Mouse (Mus musculus) 3134 (cell line): ENCODE results near the gene Det1.

Experiments
- DNase-seq: peaks from one replicate; pipeline ENCODE4 v3.0.0-alpha.2; 2011; ENCODE audit warnings: low spot score; ENCODE audit not compliant: insufficient read length; ENCODE audit errors: extremely low read depth

The Det1 gene

DNA sequence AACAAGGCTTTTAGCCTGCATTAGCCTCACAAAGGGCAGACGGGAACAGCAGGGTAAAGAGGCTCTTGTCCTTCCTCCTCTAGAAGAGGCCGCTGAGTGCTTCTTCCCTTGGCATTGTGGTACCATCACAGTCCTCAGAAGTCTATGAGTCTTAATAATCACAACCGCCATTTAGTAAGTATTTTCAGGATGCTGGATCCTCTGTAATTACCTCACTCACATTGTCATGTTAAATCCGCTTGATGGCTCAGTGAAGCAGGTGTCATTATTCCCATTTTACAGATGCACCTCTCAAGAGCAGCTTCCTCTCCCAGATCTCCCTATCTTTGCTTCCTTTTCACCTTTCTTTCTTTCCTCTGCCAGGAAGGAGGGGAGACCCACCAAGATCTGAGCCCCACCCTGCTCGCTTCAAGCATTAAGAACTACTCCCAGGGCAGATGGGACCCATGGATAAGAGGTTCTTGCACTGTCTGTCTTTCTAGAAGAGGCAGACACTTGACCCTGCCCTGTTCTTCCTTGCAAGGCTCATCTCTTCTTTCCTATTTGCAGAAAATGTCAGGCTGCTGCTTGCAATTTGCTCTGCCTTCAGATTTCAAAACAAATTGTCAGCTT lies 8.1 kb upstream of the Det1 start:
- DNase-seq, result no peak

DNA sequence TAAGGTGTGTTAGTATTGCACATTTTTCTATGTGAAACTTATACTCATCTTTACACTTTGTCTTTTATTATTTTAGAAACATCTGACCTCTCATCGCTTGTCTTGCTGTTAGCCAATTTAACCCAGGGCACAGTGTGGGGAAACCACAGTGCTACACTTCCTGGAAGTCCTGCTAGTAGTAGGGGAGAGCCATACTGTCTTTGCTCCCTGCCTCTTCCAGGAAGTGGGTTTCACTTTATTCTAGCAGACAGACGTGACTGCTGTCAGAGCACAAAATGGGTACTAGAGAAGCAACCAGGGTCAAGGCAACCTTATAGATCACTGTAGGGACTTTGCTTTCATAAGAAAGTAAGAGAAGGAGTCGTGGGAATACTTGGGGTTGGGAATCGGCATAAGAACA lies 7.0 kb upstream of the Det1 start:
- no peak for DNase-seq

DNA sequence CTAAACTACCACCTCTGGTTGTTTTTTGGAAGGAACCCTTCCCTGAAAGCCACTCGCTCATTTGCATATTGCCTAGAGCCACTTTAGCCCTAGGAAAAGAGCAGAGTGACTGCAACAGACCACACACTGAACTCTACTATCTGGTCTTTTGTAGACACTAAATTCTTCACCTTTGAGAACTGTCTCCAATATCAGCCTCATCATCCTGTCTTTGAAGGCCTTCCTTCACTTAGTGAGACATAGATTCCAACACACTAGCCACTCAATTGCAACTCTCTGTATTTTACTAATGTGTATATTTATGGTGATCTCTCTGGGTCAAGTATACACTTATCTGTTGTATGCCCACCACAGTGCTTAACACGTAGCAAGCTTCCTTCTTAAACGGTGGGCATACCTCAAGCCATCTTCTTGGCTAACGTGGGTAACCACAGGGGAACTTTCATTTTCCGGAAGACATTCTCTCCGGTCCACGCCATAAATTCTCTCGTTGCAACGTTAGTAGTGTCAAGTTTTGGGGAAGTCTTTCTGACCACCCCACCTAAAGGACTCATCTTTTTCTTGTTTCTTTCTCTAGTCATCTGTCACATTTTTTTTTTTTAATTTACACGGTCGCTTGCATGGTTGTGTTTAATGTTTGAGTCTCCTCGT lies 872 bp downstream of the Det1 start:
- DNase-seq, result no peak

DNA sequence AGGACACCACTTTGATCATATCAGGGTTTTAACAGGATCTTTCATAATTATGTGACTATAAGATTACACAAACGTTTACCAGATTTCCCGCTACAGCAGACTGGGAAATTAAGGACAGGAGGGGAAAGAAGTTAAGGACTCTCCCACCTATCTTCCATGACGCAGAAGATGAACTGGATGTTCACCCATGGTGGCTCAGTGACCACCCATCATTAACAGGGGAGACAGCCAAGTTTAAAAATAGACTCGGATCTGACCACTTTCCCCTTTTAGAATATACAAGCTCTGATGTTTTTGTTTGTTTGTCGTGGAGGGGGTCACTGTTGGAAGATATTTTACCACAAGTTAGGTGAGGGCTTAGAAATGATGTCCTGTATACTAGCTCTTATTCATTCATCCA lies 5.5 kb downstream of the Det1 start:
- DNase-seq, result no peak

DNA sequence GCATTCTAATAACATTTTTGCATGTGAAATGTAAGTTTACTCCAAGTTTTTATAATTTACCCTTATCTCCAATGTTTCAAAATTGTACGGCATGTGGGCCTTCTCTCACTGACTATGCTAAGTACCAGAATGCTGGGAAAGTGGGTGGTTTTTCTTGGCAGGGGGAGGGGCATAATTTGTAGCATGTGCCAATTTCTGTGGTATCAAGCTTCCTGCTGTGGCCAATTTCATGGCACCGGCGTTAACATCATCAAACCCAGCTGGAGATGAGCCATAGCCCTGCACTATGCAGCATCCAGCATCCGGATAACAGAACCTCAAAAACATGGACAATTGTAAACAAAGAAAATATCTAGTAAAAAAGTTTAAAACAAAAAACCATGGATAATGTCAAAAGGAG lies 9.8 kb downstream of the Det1 start:
- no peak for DNase-seq

DNA sequence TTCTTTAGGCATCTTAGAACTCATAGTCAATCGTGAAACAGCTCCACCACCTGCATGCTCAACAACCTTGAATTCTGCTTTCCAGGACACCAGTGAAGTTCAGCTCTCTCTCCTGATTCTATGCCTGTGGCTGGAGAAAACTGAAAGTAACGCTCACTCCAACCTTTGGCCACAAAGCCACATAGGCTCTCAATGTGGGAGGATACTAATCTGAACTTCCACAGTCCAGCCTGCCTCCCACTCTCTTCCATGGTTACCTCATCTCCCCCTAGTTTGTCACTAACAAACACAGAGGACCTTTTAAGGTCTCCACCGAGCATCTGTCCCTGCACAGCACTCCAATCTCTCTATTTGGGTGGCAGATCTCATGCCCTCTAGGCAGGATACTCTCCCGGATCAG lies 11.4 kb downstream of the Det1 start:
- DNase-seq, result no peak

DNA sequence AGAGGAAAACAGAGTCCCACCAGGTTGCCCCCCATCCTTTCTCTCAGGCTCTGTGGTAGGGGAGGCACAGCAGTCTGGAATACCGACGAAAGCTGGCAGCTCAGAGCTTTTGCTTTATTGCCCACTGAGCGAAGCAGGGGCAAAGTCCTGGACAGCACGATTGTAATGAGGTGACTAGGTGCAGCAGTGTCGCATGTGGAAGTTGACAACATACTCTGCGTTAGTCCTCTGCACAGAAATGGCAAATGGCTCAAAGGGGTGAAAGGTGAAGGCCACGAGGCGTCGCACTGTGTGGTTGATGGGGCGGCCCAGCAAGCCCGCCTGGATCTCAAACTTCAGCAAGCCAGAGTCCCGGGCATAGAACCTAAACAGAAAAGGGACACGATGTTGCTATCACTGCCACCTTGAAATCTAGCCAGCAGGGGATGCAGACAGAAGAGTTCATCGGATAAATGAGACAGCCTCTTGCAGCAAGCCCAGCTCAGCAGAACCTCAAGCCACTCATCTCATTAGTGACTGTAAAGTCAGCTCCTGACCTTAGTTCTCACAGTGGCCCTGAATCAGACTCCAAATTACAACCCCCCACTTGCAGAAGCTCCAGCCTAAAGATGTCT lies 19.2 kb downstream of the Det1 start:
- no peak for DNase-seq

DNA sequence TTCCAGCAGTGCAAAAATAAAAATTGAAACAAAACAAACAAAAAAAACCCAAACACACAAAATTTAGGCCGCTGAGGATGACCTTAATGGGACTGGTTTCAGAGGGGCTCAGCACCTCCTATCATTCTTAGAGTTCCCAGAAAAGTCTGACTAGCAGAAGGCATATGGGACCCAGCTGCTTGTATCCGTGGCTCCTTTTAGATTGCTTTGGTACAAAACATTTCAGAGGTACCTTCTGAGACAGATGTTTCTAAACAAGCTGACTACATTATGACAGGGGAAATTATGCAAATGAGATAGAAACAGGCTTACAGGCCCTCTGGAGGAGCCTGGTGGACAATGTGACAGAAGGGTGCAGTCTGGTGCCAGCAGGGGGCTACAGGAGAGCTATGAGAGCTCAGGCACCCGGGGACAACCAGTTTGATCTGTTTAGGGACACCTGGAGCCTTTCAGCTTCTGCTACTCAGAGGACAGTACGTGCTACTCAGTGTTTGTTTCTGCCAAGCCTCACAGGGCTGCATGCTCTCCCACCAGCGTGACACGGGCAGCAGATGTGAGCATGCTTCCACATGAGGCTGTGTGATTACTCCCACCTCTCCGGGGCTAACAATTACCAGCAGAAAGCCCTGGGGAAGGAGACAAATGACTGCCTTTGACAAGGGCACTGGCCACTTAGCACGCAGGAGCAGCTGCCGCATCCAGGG lies 20.2 kb downstream of the Det1 start:
- no peak for DNase-seq

DNA sequence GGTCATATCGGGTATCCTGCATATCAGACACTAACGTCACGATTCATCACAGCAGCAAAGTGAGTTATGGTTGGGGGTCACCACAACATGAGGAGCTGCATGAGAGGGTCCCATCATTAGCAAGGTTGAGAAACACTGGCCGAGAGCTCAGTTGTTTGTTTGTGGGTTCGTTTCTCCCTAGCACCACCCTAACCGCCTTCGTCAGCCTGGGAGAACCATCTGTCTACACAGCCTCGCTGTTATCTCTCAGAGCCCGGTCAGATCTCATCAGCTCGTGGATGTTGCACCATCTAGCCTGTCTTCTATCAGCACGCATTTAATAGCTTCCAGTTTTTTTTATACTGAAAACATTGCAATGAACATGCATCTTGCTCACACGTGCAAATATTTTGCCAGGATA lies 28.7 kb downstream of the Det1 start:
- DNase-seq, result no peak

DNA sequence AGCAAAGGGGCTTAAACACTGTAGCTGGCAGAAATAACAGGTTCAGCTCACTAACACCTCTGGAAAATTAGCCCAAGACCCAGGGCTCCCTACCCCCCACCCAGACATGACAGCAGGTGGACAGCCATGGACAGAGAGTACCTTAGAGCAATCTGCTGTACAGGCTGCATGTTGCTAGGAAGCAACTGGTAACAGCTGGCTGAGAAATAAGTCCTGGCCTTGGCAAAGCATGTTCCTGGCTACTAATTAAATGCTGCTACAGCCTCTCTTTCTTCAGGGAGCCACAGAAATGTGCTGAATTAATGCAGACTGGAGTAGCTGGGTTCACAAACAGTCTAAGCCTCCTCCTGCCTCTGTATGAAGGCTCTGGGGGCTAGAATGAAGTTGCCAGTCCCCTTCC lies 32.3 kb downstream of the Det1 start:
- no peak for DNase-seq

DNA sequence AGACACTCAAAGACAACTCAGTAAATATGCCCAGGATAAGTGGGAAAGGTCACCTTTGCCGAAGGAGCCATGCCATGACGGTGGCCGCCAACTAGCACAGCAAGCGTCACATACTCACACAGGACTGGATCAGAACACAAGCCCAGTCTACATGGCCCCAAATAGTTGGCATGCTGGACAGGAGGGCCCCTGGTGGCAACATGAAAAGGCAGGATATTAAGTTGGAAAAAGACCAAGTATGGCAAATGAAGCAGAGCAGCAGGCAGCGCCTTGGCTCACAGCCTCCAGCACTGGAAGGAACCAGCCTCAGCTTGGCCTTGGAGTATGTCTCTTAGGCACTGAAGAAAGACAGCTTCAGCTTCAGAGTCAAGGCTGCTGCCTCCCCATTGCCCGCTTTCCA lies 33.3 kb downstream of the Det1 start:
- no peak for DNase-seq

DNA sequence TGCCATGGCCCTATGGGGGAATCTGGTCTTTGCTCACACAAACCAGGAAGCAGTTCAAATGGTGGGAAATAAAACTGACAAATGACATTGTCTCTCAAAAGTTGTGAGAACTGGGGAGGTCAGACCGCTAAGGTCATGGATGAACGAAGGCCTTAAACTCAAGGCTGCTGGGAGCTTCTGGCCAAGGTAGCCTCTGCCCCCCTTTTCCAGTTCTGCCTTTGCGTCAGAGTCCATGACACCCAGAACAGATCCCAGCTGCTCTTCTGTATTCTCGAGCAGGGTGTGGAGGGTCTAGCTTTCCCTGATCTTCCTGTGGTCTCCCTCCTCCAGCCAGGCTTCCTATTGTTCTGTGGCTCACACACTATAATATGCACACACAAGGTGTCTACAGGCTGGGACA lies 39.9 kb downstream of the Det1 start:
- DNase-seq, result no peak

DNA sequence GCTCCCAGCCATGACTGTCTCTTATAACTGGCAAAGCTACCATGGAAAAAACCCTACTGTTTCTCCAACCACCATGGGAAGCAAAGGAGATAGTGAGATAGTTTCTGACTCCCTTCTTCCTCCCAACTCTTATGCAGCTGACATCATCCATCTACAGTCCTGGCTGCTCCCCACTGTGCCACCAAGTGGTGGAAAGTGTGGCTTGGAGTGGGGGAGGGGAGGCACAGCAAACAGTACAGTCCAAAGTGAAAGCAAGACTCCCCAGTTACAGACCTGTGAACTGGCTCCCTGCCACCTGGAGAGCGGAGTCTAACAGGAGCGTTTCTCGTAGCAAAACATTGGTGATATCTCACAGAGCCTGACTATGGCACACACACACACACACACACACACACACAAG lies 43.2 kb downstream of the Det1 start:
- no peak for DNase-seq

DNA sequence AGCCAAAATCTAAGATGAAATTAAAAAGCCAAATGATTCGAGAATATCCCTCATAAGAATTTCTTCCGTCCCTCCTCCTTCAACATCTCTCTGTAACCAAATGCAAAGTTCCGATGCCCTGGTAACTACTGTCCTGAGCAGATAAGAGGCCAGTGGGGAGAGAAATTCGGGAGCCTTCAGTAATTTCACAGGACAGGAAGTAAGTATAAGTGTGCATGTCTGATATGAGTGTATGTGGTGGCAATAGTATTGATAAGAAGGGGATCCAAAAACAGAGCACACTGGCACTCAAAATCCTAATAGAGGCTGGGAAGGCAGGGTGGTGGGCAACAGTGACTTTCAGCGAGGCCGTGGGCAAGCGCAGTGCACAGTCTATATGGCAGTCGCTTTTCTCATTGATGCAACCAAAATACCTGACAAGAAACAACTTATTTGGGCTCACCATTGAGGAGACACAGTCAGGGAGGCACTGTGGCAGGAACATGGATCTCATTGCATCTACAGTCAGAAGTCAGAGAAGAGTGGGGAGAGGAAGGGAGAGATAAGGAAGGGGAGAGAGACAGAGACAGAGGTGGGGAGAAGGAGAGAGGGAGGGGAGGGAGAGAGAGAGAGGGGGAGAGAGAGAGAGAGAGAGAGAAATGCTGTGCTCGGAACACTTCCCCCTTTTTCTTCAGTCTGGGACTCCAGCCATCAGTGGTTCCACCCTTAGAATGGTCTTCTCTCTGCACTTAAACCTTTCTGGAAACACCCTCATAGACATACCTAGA lies 47.1 kb downstream of the Det1 start:
- DNase-seq, result no peak

DNA sequence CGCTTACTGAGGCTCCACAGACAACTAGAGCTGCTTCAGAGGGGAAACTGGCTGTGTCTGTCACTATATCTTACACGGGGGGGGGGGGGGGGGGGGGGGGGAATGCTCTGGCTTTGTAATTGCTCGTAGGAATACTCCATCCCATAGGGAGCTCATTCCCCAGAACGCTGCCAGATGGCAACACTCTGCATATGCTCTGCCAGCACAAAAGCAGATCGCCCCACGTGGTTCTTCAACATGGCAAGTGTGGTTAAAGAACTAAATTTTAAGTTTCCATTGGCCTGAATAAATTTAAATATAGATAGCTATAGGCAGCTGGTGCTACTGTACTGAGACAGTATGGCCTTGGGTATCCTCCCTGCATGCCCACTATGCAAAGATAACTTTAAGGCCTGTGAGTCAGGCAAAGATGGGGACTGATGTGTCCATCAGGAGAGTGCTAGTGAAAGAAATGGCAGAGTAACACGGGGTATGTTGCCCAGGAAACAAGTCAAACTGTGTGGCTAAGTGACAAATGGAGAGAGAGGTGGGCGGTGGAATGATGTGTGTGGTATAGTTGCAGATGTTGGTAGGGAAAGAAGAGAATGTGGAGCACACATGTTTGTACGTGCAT lies 49.1 kb downstream of the Det1 start:
- DNase-seq, result no peak

DNA sequence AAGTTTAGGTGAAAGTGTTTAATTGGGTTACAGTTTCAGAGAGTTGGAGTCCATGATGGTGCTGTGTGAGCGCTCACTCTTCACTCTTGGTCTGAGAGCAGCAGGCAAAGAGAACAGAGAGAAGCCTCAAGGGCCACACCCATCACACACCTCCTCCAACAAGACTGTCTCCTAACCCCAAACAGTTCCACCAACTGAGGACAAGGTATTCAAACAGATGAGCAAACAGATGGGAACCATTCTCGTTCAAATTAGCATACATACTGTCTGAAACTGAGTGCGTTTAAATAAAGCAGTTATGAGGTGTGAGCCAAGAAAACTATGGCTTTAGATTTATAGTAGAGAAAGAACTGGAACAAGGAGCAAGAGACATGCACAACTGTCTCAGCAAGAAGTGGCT lies 50.4 kb downstream of the Det1 start:
- no peak for DNase-seq

DNA sequence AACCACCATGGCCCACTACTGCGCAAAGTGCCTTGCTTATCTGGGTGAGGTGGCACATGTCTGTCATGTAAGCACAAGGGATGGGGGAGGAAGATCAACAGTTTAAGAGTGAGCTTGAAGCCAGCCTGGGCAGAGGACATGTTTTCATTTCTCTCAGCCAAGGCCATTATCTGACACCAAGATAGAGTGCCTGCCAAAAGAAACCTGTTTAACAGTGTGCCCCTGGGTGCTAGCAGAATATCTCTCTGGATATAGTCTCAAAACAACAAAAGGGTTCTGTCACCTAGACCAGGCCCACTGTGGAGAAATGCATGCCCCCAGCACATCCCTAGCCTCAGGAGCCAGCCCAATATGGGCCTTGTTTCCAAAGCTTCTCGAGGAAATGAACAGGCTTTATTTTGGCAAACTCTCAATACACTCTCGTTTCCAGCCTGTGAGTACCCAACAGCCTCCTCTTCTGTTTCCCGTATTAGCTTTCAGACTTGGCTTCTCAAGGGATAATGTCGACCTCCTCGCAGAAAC lies 52.4 kb downstream of the Det1 start:
- DNase-seq, result no peak

DNA sequence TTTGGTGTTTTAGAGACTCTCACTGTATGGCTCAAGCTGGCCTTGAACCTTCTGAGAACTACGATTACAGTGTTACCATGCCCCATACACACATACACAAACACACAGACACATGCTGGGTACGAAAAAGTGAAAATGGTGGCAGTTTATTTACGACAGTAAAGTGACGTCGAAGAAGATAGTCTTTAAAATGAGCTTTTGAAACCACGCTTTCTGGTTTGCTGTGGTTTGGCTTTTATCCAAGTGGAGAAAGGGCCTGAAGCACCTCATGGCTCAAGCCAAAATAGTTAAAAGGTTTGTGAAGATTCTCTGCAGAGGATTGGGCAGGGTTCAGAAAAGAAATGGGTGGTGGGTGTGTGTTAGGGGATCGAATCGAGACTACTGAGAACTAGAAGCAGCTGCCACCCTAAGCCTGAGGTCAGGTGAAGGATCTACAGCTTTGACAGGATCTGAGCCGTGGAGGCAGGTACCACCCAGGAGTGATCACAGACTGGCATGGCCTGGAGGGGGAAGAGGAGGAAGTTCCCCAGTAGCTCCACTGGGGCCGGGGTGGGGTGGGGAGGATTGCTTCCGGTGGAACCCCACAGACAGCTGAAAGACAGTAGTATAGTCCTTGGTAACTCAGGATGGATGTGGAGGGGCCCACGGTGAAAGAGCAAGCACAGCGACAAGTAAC lies 53.0 kb downstream of the Det1 start:
- DNase-seq, result no peak

DNA sequence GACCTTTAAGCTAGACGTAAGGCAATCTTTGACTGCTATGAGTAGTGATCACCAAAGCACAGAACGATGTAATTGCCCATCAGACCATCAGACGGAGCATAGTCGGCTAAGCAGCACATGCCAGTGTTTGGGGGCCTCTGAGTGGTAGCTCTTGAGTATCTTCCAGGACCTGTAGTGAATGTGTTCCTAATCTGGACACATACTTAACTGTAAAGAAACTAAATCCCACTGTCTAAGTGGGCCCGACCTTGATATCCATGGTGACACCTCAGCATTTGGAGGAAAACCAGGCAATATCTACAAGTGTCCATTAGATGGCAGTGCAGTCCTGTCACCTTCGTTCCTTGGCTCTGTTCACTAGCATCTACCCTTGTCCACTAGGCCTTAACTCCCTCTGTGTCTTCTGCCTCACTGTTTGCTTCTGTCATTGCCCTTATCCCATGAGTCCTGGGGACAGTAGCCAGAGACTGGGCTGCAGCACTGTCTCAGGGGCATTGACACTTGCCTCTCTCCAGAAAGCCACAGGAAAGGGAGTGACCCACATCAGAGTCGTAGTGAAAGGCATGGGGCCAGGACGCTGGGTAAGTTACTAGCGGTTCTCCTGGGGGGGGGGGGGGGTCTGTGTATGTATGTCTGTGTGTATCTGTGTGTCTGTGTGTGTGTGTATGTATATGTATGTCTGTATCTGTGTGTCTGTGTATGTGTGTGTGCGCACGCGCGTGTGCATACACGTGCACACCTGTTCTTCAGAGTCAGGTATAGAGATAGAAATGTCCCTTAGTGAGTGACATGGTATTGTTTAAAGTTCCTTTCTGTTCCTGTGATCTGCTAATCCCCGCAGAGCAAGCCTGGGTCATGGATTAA lies 55.5 kb downstream of the Det1 start:
- peak; percentile 34 for DNase-seq
